Mouse (Mus musculus): ENCODE results near the gene Stk39.

The Stk39 gene

DNA sequence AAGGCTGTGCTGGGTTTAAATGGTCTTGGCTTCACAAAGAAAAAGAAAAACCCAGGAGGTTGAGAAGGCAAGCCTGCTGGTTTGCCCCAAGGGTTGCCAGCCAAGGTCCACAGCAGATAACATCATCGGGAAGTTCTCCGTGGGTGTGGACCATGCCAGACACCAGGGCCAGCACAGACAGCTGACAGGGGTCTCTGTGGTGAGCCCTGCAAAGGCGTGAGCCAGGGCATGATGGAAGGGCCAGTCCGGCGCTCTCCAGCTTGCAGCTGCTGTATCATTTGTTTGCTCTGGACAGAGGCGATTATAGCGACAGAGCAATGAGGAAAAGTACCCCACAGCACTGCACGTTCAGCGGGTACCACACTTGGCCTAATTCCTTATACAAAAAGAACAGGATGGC, 126.8 kb downstream of the Stk39 start:
- no peak for DNase-seq (ENCODE audit: low spot score)

DNA sequence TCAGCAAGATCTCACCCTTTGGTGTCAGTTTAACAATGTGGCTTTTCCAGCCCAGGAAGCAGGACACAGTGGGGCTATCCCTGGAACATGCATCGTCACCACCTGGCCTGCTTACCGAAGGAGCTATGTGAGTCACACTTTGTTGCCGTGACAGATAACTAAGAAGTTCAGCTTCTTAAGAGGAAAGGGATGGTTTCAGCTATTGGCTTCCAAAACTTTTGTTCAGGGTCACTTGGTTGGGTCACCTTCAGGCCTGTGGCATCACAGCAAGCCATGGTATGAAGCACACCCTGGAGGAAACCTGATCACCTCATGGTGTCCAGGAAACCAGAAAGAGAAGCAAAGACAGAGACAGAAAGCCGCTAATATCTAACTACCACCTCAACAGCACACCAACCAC, 128.3 kb downstream of the Stk39 start:
- DNase-seq (ENCODE audit: low spot score): no peak

DNA sequence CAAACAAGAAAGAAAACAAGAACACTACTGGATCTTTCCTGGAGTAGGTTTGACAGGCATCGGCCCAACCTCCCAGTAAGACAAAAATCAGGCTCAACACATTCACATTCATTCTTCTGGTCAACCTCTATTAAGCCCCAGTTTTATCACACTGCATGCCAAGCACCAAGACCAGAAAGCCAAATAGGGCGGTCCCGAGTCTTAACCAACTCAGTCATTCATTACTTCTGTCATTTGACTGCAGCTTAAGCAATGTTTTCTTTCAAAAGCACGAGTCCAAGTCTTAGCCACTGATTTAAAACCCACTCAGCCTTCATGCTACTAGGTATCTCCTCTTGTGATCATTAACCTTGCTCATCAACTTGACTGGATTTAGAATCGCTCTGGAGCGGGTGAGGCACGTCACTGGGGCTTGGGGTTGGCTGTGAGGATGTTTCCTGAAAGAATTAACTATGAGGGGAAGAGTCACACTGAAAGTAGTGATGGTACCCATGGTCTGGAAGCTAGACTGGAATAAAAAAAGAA, 129.9 kb downstream of the Stk39 start:
- DNase-seq (ENCODE audit: low spot score): no peak

DNA sequence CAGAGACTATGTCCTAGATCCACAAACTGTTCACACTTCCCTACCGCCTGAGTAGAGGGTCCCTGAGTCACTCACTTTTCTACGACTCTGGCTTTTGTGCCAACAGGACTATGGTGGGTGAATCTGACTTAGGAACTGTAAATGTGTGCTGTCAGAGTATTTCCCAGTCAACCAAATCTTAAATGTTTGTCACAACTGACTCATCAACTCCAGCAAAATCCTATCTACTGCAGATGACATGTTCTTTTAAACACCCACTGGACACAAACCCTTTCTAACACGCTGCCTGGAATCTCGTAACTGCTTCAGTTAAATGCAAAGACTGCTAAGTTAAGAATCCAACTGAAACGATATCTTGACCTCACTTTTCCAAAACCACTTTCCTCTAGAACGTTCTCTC, 135.2 kb downstream of the Stk39 start:
- DNase-seq (ENCODE audit: low spot score): no peak

DNA sequence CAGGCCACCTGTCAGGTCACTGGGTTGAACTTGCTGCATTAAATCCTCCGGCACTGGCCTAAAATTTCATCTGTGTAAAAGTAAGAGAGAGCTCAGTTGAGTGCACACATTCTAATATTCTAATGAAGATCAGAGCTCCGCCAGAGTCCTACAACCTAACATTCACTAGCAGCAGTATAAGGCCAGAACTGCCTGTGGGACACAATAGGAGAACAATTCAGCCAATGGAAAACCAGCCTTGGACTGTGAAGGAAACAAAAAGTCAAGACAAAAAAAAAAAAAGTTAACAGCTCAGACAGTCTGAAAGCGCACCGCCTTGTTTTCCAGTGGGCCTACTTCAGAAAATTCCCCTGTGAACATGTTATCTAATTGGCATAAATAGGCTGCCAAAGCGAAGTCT, 137.1 kb downstream of the Stk39 start:
- DNase-seq (ENCODE audit: low spot score): no peak

DNA sequence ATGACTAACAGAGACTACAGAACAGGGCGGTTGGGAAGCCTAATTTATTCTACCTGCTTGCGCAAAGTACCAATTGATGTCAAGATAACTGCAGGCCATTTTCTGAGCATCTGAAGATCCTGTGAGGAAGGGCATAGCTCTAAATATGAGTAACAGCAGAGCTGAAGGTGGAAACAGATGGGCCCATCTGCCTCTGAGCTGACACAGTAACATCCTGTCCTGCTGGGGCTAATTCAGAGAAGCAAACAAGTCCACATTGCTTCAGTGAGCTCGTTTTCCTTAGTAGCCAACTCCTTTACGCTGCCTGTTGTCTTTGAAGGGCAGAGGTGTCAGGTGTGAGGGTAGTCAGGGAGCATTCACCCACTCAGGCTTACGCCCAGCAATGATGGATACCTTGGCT, 146.8 kb downstream of the Stk39 start:
- DNase-seq (ENCODE audit: low spot score): no peak

DNA sequence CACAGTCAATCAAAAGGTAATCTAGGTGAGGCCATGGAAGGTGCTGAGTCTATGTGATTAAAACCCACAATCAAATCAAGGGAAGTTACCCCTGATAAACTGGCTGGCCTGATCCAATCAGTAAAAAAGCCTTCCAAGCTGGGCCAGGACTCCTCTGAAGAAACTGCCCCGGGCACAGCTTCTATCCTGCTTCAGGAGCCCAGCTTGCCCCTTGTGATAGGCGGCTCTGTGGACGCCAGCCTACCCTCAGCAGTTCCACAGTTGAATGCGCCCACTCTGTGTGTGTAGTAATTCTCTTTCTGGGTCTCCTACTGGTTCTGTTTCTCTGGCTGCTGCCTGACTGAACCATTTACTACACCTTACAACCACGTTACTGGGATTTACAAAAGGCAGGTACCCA, 150.8 kb downstream of the Stk39 start:
- no peak for DNase-seq (ENCODE audit: low spot score)

DNA sequence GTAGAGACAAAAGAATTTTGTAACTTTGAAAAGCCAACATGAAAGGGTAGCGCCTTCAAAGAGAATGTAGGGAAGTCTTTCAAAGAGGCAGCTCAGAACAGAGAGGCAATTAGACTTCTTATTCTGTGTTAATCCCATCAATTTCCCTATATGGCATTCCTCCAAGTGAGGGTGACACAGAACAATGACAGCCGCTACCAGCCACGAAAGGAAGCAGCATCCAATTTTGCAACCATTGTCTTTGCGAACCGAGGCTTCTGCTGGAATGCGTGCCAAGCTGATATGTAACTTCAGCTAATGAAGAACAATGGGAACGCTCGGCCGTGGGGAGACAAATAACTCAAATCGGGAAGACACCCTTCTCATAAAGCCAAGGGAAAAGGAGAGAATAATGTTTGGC, 151.4 kb downstream of the Stk39 start:
- DNase-seq (ENCODE audit: low spot score): no peak

DNA sequence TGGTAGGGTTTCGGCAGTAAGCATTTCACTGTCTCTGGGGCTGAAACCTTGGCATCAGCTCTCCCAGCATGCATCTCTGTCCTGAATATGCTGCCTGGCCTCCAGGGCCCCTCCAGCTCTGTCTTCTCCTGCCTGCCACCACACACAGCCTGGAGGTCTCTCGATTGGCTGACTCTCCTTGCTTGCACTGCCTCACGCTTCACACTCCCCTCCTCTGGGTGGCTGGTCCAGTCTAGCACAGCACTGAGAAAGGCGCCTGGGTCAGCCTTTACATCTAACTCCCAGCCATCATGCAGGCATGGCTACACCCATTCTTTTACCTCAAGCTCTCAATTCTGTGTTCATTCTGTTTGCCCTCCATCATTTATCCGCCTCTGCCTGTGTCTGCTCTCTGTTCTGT, 153.6 kb downstream of the Stk39 start:
- no peak for DNase-seq (ENCODE audit: low spot score)

DNA sequence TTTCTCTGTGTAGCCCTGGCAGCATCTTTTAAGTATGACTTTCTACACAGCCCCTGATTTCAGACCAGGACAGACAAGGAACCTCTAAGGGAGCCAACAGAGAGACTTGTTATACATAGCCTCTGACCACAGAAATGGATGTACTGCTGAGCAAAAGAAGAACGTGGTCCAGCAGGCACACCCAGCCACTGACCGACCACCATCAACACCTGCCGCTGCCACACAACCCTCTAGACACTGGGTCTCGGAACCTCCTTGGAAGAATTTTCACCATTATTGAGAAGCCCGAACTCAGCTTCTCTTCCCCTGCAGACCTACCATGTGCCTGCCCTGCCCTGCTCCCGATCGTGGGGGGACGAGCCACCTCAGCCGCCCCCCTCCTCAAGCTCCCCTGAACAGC, 154.2 kb downstream of the Stk39 start:
- DNase-seq (ENCODE audit: low spot score): no peak

DNA sequence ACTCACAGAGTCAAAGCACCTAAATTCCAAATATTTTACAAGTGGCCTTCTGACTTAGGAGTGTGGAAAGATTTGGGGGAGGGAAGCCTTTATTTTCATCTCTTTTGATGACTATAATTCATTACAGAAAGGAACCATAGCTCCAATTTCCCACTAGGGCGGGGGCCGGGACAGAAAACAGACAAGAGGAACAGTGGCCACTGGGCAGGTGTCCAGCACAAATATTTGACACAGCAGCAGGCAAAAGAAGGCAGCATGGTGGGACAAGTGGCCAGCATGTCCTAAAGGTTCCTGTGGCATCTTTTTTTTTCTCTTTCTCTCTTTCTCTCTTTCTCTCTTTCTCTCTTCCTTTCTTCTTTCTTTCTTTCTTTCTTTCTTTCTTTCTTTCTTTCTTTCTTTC, 154.6 kb downstream of the Stk39 start:
- no peak for DNase-seq (ENCODE audit: low spot score)

DNA sequence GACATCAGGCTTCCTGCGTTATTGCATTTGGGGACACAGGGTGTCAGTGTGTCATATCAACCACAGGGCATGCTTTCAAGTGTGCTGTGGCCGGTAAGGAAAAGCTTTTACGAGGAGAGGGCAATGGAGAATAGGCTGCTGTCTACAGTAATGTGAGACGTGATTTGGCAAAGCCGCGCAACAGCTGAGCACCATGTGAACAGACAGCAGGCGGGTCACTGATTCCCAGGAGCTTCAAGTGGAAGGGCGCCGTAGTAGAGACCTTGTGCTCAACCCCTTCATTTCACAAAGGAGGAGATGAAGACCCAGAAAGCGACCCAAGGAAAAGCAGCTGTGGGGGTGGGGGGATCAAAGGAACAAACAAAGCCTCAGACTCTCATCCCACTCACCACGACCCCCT, 156.8 kb downstream of the Stk39 start:
- DNase-seq (ENCODE audit: low spot score): no peak

DNA sequence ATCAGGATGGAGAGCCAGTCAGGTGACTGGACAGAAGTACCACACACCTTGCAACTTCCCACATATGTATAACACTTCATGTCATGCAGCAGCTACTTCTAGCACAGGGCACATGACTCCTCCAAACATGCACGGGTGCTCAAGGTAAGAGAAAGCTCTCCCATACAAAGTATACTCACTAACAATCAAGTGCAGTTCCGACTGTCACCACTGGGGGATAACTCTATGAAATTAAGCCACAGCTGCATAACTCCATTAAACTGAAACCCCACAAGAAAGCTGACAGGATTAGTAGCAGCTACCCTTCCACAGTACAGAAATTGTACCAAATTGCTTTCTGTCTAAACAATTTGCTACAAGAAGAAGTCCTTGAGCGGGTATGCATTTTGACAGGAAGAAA, 161.9 kb downstream of the Stk39 start:
- DNase-seq (ENCODE audit: low spot score): peak; percentile 2

DNA sequence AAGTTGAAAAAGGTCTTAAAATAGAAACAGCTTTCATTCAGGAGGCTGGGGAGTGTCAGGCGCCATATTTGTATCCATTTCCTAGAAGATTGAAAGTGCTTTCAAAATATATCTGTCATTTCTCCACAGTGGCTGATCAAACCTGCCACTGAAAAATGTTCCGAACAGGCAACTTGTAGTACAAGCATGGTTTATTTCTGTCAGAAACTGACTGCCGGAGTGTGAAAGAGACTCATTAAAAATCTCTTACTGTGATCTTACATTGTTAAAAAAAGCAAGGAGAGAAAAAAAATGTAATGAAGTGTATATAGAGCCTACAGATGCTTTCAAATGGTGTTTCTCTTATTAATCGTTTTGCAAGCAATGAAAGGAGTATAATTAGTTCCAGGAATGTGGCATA, 165.5 kb downstream of the Stk39 start:
- no peak for DNase-seq (ENCODE audit: low spot score)

DNA sequence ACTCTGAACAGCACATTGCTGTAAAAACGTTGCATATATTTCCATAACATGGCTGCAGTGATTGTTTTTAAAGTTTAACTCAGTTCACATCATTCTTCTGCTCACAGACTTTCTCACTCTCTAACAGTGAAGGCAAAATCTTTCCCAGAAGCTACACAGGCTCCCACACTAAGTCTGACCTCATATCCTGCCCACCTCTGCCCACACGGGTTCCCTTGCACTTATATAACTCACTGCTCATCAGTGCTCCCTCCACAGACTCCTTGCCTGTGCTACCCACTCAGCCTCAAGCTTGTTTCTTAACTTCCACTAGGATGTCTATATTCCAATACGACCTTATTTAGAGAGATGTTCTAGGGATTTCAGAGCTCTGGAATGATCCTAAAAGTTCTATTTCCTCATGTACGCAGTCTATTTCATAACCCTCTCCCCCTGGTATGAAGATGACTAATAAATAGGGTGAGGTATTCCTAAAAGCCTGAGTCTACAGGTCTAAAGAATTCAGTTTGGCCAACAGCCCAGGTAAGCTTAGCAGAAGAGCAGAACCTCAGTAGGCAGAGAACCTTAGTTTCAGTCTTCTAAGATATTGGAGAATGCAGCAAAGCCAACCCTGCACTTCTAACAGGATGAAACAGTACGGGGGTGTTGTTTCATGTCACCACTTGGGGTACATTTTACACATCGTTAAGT, 167.2 kb downstream of the Stk39 start:
- no peak for DNase-seq (ENCODE audit: low spot score)

DNA sequence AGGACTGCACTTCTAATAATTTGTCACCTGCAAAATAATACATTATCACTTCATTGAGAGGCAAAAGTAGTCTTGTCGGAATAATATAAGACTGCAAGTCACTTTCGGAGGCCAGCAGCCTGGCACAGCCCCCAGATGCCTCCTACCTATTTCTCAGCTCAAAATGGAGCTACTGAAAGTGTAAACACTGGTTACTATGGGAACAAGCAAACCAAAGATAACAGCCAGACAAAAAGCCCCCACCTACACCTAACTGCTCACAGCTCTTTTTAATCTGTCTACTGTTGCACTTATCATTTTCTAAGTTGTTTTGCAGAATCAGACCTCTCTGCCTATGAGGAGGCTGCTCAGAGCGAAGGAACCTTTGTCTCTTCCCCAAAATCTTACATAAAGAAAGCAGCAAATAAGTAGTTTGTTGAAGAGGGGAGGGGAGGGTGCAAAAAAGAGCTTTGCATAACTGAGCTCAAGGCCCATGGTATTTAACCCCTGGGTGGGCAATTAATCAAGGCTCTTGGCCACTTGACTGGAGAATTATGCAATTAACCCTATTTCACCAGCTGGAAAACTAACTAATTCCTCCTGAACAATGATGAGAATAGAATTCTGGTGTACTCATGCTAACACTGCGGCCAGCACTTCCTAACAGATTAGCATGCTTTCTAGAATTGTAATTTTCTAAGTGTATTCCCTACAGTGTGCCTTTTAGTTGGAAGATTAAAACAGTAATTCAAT, 170.1 kb downstream of the Stk39 start:
- DNase-seq (ENCODE audit: low spot score): no peak

DNA sequence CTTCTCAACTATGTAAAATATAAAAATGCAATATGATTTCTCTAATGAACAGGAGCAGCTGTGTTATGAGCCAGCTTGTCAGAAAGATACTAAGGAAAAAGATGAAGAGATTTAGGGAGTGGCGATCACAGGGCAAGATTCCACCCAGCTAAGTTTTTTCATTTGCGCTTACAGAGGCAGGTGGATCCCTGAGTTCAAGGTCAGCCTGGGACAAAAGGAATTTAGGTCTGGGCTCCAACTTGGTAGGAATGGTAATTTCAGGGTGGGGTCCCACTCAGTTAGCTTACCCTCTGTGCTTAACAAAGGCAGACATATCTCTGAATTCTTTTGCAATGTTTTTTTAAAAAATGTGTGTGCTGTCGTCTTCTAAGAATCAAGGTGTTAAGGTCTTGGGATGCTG, 173.7 kb downstream of the Stk39 start:
- no peak for DNase-seq (ENCODE audit: low spot score)

DNA sequence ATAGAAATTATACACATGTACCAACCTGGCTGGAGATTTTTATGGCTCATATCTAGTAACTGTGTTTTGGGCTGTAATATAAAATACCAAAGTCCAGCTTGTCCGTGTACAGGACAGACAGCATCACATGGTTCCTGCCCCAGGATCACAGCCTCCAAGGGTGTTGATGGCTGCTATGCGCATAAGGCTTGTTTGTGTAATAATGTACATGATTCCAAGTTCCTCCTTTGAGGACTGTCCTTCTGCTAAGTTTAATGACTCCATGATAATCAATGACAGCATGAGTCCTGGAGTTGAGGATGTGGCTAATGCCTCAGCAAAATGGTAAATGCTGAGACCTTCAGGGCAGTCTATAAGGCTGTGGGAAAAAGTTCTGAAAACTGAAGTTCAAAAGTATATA, 174.1 kb downstream of the Stk39 start:
- DNase-seq (ENCODE audit: low spot score): no peak

DNA sequence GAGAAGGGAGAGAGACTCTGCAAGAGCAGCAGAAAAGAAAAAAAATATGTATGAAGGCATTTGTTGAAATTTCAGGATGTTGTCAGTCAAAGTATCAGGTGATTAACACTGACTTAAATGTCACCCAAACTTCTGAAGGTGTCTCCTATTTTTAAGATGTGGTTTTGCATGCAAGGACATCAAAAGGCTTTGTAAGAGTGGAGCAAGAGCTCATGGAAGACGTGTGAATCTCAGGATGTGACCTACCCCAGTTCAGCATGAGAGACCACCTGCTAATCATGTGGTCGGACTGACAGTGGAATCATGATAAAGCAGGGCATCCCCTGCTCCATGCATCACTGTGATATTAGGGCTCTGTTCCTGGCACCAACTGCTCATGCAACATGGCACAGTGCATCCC, 175.3 kb downstream of the Stk39 start:
- no peak for DNase-seq (ENCODE audit: low spot score)

DNA sequence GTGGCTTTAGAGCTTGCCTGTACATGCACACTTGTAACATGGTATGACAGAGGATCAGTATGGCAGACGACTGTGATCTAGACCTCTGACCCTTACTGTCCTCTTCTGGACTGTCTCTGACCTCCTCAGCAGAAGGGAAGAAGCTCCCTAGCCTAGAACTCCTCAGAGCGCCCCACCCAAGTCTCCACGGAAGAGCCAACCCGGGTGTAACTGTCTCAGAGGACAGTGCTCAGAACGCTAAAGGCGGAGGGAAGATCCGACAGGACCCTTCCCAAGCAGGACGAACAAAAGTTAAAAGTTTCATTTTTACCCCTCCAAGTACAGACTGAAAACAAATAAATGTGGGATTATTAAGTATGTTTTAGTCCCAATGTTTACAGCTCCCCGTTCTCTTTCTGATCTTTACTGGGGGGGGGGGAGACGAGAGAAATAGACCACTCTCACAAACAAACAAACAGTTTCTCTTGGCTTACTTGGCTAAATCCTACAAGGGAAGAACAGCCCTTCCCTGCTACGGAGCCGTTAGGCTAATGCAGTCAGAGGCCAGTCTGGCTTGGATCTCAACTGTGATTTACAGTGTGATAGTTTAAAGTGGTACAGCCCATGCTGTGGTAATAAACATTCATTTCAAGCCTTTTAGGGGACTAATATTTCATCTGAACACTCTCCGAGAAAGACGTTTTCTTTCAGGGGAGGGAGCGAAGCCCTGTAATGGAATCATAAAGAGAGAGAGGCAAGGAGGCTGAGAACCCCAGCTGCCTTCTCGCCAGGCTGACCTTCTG, 179.3 kb downstream of the Stk39 start:
- no peak for DNase-seq (ENCODE audit: low spot score)

DNA sequence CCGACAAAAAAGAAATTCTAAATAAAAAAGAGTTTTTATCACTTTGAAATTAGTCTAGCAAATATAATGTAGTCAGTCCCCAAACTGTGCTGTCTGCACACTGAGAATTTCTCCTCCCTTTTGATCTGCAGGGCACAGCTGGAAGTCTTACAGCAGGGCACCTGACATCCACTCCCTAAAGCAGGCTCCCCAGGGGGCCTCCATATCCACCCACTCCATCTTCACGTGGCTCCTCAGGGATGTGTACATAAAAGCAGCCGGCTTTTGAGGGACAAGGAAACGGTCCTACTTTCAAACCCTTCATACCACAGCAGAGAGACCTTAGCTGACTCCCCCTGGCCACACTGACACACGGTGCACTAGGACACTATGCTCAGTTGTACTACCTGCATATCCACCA, 180.2 kb downstream of the Stk39 start:
- no peak for DNase-seq (ENCODE audit: low spot score)

DNA sequence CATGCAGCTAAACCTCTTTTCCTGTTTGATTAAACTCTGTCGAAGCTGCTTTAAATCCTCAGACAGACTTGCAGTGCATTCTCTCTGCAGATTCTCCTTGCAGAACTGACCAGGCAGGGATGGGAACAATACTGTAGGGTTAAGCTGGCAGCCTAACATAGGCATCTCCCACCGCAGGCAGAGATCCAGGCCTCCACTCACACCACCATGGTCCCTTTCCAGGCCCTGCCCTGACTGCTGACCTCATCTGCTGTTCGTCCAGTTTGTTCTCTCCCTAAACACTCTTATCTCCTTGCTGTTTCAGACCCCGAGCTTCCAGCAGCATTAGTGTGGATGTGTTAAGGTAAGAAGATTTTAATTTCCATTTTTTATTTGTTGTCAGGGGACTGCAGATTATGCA, 182.1 kb downstream of the Stk39 start:
- no peak for DNase-seq (ENCODE audit: low spot score)

DNA sequence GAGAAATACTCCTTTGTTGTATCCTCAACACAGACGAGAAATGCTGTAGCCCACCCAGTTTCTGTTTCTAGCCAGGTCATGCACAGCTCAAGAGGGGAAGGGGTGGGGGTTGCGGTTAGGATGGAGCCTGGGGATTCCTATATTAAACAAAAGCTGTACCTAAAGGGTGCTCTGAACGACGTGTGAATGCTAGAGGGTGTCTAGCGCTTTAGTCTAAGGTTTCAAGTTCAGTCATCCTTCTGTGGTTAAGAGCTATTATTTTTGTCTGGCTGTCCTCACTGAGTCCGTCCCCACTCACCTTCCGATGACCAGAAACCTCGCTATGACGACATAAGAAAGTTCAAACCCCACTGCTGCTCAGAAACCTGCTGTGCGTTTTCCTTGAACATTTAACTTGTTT, 182.9 kb downstream of the Stk39 start:
- DNase-seq (ENCODE audit: low spot score): no peak

All from c-Kit-positive CD71-positive TER-119-positive erythroid progenitor cells, embryonic 14.5 days (primary cell).